Mouse (Mus musculus): Measurements from ENCODE around the gene Cntf.
A peak's percentile ranks its signal among the peaks of the same experiment; 100 is the strongest.
"Not testable (repeated sequence)": the region's sequence is repeated elsewhere in the genome, so short reads cannot be mapped to it uniquely, and the experiment has no call there.

Cntf gene

DNA sequence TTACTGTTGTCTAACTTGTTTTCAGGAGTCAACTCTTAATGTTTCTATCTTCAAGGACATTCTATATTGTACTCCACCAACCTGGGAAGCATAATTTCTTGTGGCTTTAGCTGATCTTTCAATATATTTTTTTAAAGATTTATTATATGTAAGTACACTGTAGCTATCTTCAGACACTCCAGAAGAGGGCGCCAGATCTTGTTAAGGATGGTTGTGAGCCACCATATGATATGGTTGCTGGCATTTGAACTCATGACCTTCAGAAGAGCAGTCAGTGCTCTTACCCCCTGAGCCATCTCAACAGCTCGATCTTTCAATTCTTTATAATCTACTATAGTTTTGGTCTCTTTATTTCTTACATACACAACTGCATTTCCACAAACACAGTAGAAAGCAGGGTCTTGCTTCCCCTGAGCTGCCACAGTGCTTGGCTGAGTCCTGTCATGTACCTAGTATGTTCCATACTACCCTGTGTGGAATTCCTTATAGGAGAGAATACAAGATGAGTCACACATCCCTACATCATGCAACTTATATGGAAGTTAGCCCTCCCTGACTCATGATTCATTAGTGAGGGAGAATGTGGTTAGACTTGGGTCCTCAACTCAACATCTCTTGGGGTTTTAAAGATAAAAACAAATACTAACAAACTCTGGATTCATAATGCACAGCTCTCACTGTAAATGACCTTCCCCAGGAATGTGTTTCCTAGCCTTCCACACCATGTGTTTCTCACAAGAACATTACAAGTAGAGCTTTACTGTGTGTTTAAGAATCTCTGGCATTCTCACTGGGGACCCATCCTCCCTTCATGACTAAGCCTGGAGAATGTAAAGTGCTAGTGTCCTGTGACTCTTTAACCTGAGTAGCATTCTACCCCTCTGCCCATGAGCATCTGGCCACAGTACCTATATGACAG, 3.0 kb downstream of the Cntf start:
- peak; percentile 52 for DNase-seq (ENCODE audit: low read depth)

GRCm38 (mm10) chr19:12759656-12760055, 5.8 kb downstream of the Cntf start:
- no peak for DNase-seq (ENCODE audit: low read depth)

DNA sequence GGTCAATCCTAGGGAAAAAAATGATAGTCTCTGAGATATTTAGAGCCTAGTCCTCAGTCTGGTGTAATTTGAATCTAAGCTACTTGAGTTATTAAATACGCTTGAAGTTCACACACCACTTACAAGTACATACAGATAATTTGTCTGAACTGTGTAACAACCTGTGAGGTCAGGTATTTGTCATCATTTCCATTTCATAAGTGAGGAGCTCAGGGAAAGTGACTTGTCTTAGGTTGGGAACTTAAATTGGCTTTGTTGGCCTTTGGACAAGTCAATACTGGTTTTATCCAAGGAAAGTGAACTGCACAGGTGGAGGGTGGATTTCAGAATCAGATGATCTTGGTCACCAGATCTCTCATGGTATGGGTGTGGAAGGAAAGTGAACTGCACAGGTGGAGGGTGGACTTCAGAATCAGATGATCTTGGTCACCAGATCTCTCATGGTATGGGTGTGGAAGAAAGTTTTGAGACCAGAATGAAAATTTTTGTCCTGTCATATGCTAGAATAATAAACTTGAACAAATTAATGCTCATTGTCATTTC, 6.4 kb downstream of the Cntf start:
- DNase-seq (ENCODE audit: low read depth), result no peak

- no peak for DNase-seq (ENCODE audit: low read depth)
These were observed 9.1 kb downstream of the Cntf start for GRCm38 (mm10) chr19:12756286-12756685.

GRCm38 (mm10) chr19:12731950-12732349, 33.5 kb downstream of the Cntf start:
- DNase-seq (ENCODE audit: low read depth), result no peak

DNA sequence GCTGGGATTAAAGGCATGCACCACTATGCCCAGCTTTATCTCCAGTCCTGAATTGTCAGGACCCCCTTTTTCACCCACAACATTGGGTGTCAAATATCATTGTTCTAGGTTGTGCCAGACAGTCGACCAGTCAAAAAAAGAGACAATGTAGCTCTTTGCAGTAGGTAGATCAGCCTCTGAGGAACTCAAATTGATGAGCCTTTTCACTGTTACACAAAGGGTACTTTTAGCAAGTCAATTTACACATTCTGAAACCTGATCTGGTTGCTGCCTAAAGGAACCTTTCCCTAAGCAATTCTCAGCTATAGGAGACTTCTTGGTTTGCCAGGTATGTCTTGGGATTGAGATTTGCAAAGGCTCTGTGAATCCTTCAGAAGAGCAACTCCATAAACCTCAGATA, 34.4 kb downstream of the Cntf start:
- DNase-seq (ENCODE audit: low read depth), result no peak

DNA sequence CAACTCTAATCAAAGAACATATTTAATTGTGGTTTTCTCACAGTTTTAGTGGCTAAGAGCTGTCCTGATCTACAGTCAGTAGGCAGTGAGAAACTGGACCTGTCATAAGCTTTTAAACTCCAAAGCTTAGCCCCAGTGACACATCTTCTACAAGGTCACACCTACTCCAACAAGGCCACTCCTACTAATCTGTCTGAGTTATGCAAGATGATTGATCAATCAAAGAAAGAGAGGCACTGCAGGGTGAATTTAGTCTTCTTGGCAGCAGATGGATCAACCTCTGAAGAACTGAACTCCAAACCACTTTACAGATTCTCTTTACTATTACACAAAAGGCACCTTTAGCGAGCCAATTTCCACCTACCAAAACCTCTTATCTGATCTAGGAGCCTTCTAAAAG, 39.6 kb downstream of the Cntf start:
- DNase-seq (ENCODE audit: low read depth), result no peak

DNA sequence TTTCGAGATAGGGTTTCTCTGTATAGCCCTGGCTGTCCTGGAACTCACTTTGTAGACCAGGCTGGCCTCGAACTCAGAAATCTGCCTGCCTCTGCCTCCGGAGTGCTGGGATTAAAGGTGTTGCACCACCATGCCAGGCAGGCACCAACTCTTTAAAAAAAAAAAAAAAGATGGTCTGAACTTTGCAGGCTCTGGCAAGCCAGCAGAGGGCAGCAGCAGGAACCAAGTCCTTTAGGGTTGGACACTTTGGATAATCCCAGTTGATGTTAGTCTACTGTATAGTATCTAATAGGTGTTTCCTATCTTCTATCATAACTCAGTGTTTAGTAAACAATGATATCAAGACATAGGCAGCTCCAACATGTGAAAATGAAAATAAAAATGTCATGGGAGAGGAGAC, 43.1 kb downstream of the Cntf start:
- DNase-seq (ENCODE audit: low read depth), result peak; percentile 39

GRCm38 (mm10) chr19:12721596-12721995, 43.8 kb downstream of the Cntf start:
- DNase-seq (ENCODE audit: low read depth), result not testable (repeated sequence)

GRCm38 (mm10) chr19:12720919-12721318, 44.5 kb downstream of the Cntf start:
- DNase-seq (ENCODE audit: low read depth), result not testable (repeated sequence)

GRCm38 (mm10) chr19:12720463-12720862, 45.0 kb downstream of the Cntf start:
- no peak for DNase-seq (ENCODE audit: low read depth)

- no peak for DNase-seq (ENCODE audit: low read depth)
These were observed 46.2 kb downstream of the Cntf start for GRCm38 (mm10) chr19:12719189-12719588.

Data from induced T-regulatory cell, adult 2 months (primary cell).